Mouse (Mus musculus) intestine, embryonic 15.5 days (tissue): ENCODE results near the gene Tert. TPM values are rescaled to one million over a fixed set of nuclear protein-coding genes. Genes with fewer than 3 reads are reported as not detected.

Experiments used
- polyA plus RNA-seq: library from polyadenylated mRNA; unstranded; fragments of >200 nt; fragmentation: Nextera tagmentation; extraction: Ambion mirVana; gene quantifications from 2 replicates; pipeline ENCODE4 v1.2.1, GENCODE M21; 2015

Gene Tert
- polyA plus RNA-seq, 1 experiment from 2014 or later: 5.1 TPM

Other genes with a start within 250 kb of the Tert start
- 19.8 and 22.5 TPM in 2 replicates for gene Lpcat1, start 159.7 kb upstream of the Tert start, polyA plus RNA-seq
- gene Slc6a3, start 90.2 kb upstream of the Tert start, polyA plus RNA-seq: 0.34 and 0.41 TPM in 2 replicates
- 137 and 164 TPM in 2 replicates for gene Clptm1l, start 22.9 kb upstream of the Tert start, polyA plus RNA-seq
- gene Slc6a18, start 51.1 kb downstream of the Tert start, polyA plus RNA-seq: not detected in 2 replicates
- gene Slc6a19, start 78.0 kb downstream of the Tert start, polyA plus RNA-seq: 10.4 and 13.2 TPM in 2 replicates
- 25.3 and 27.4 TPM in 2 replicates for gene Slc12a7, start 106.2 kb downstream of the Tert start, polyA plus RNA-seq
- gene Nkd2, start 220.7 kb downstream of the Tert start, polyA plus RNA-seq: 3.8 and 4.1 TPM in 2 replicates